Mouse (Mus musculus): Measurements from ENCODE around the gene Ntsr1. TPM values are rescaled to one million over a fixed set of nuclear protein-coding genes. Genes with fewer than 3 reads are reported as not detected.

The Ntsr1 gene
- polyA plus RNA-seq (2015; fragmentation: Nextera tagmentation; extraction: Ambion mirVana), result 13.2 and 13.4 TPM in 2 replicates

DNA sequence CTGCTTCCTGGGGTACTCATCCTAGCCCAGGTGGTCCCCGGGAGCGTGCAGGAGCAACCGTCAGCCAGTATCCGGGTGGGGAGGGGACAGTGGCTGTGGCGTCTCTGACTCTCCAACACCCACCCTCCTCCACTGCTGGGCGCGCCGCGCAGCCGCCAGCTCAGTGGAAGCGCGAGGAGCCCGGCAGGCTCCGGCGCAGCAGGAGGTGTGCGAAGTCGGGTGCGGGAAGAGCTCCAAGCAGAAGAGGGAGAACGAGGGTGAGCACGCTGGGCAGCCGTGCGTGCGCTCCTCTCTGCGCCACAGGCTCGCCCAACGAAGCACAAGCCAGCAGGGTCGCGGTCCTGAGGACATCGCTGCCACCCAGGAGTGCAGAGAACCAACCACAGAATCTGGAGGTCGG is at the start of gene Ntsr1:
Gene Ntsr1, plus strand, starts transcription at position 236 of the 400 bp plus-strand sequence.
- peak within 1 kb of the TSS; percentile 47 for H3K4me3 ChIP-seq (replicated peaks; ENCODE audit: low read length)
- H3K27ac ChIP-seq (ENCODE audit: low read length), result peak within 1 kb of the TSS; percentile 41; the same call in 1 of the 2 replicates
- 0% methylated on average over 29 of the region's 30 CpGs for WGBS
- peak; percentile 73 for ATAC-seq
- peak within 1 kb of the TSS; percentile 76 for H3K4me2 ChIP-seq (ENCODE audit: low read length)
- peaks cover 36% of the 10 kb centered on the region for H3K4me1 ChIP-seq (replicated peaks; ENCODE audit: control insufficient read depth, insufficient read depth, low read length)
- no peaks in the 10 kb centered on the region for H3K9me3 ChIP-seq (ENCODE audit: control insufficient read depth, low read length)
- H3K36me3 ChIP-seq (ENCODE audit: control insufficient read depth, insufficient read depth), result no peaks in the 10 kb centered on the region
- no peaks in the 10 kb centered on the region for H3K27me3 ChIP-seq (replicated peaks; ENCODE audit: control insufficient read depth, insufficient read depth, low read length)
- peak within 1 kb of the TSS; percentile 63 for H3K9ac ChIP-seq (replicated peaks; ENCODE audit: low read depth, low read length)

- no peak for ATAC-seq
- H3K27ac ChIP-seq (ENCODE audit: low read length), result no peak overlapping the region
- no peaks in the 10 kb centered on the region for H3K36me3 ChIP-seq (ENCODE audit: control insufficient read depth, insufficient read depth)
- 74% methylated on average over 5 of the region's 5 CpGs for WGBS
- no peaks in the 10 kb centered on the region for H3K9me3 ChIP-seq (ENCODE audit: control insufficient read depth, low read length)
- H3K4me3 ChIP-seq (replicated peaks; ENCODE audit: low read length), result no peak overlapping the region
- H3K9ac ChIP-seq (replicated peaks; ENCODE audit: low read depth, low read length), result no peak overlapping the region
- 0 out of 2 replicates have a peak, but pooled peaks cover 3% of the 10 kb centered on the region for H3K27me3 ChIP-seq (replicated peaks; ENCODE audit: control insufficient read depth, insufficient read depth, low read length)
- no peaks in the 10 kb centered on the region; the same call in 1 of the 2 replicates for H3K4me1 ChIP-seq (replicated peaks; ENCODE audit: control insufficient read depth, insufficient read depth, low read length)
- H3K4me2 ChIP-seq (ENCODE audit: low read length), result no peak overlapping the region
These were observed 49.2 kb upstream of the Ntsr1 start for GRCm38 (mm10) chr2:180450529-180450928.

GRCm38 (mm10) chr2:180455723-180456698 is 43.8 kb upstream of the Ntsr1 start, which contains the start of gene Slco4a1:
Gene Slco4a1, plus strand, starts transcription at chr2:180456245.
- Histone ChIP-seq H3K9me3 (ENCODE audit: control insufficient read depth, low read length) (no peaks in the 10 kb centered on the region), H3K4me1 (replicated peaks; ENCODE audit: control insufficient read depth, insufficient read depth, low read length) (peaks cover 18% of the 10 kb centered on the region), H3K27me3 (replicated peaks; ENCODE audit: control insufficient read depth, insufficient read depth, low read length) (peaks cover 7% of the 10 kb centered on the region; the same call in 1 of the 2 replicates), H3K36me3 (ENCODE audit: control insufficient read depth, insufficient read depth) (no peaks in the 10 kb centered on the region), H3K9ac (replicated peaks; ENCODE audit: low read depth, low read length) (peak within 1 kb of the TSS; percentile 58), H3K4me2 (ENCODE audit: low read length) (peak within 1 kb of the TSS; percentile 99), H3K4me3 (replicated peaks; ENCODE audit: low read length) (peak within 1 kb of the TSS; percentile 67), H3K27ac (ENCODE audit: low read length) (no peak within 1 kb of the TSS)
- WGBS, result 2% methylated on average over 65 of the region's 65 CpGs
- ATAC-seq, result peak; percentile 91

DNA sequence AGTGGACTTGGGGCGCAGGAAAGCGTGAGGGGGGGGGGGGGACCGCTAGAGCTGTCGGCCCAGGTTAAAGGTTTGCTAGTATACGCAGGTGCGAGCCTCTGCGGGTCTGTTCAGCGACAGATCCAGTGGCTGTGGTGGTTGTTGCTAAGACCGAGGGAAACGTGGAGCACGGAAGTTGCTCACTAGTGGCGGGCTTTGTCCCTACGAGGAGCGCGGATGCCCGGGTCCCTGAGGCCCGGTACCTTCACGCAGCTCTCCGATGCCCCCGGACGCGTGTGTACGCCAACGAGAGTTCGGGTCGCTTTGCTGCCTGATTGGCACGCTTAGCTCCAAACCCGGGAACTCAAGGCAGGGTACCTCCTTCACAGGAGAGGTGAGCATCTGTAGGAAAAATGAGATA is 43.1 kb upstream of the Ntsr1 start:
- WGBS, result under 1% methylated on average over 26 of the region's 28 CpGs
- ATAC-seq, result peak; percentile 50
- H3K9ac ChIP-seq (replicated peaks; ENCODE audit: low read depth, low read length), result peak overlapping the region; percentile 58
- H3K27me3 ChIP-seq (replicated peaks; ENCODE audit: control insufficient read depth, insufficient read depth, low read length), result peaks cover 7% of the 10 kb centered on the region; the same call in 1 of the 2 replicates
- H3K27ac ChIP-seq (ENCODE audit: low read length), result no peak overlapping the region
- H3K9me3 ChIP-seq (ENCODE audit: control insufficient read depth, low read length), result no peaks in the 10 kb centered on the region
- H3K36me3 ChIP-seq (ENCODE audit: control insufficient read depth, insufficient read depth), result no peaks in the 10 kb centered on the region
- H3K4me2 ChIP-seq (ENCODE audit: low read length), result peak overlapping the region; percentile 99
- peak overlapping the region; percentile 67 for H3K4me3 ChIP-seq (replicated peaks; ENCODE audit: low read length)
- peaks cover 18% of the 10 kb centered on the region for H3K4me1 ChIP-seq (replicated peaks; ENCODE audit: control insufficient read depth, insufficient read depth, low read length)

DNA sequence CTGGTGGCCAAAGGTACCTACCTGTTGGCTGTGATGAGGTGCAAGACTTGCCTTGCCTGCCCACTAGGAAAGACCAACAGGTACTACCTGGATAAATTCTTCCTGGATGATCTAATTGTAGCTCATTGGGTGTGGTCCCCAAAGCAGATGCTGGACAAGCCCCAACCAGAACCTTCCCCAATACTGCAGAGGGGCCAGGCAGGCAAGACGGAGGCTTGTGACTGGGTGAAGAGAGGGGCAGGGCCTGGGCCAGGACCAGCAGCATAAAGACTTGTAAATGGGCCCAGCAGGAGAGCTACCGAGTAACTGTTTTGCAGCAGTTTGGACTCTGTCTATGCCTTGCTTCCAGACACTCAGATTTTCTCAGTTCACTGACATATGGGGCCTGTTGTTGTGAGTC is 42.1 kb upstream of the Ntsr1 start:
- H3K4me2 ChIP-seq (ENCODE audit: low read length), result no peak overlapping the region
- peaks cover 18% of the 10 kb centered on the region for H3K4me1 ChIP-seq (replicated peaks; ENCODE audit: control insufficient read depth, insufficient read depth, low read length)
- no peak overlapping the region for H3K9ac ChIP-seq (replicated peaks; ENCODE audit: low read depth, low read length)
- no peak overlapping the region for H3K27ac ChIP-seq (ENCODE audit: low read length)
- no peaks in the 10 kb centered on the region for H3K36me3 ChIP-seq (ENCODE audit: control insufficient read depth, insufficient read depth)
- H3K4me3 ChIP-seq (replicated peaks; ENCODE audit: low read length), result no peak overlapping the region
- WGBS, result 49% methylated on average over 2 of the region's 2 CpGs
- H3K9me3 ChIP-seq (ENCODE audit: control insufficient read depth, low read length), result no peaks in the 10 kb centered on the region
- peaks cover 7% of the 10 kb centered on the region; the same call in 1 of the 2 replicates for H3K27me3 ChIP-seq (replicated peaks; ENCODE audit: control insufficient read depth, insufficient read depth, low read length)
- ATAC-seq, result no peak

DNA sequence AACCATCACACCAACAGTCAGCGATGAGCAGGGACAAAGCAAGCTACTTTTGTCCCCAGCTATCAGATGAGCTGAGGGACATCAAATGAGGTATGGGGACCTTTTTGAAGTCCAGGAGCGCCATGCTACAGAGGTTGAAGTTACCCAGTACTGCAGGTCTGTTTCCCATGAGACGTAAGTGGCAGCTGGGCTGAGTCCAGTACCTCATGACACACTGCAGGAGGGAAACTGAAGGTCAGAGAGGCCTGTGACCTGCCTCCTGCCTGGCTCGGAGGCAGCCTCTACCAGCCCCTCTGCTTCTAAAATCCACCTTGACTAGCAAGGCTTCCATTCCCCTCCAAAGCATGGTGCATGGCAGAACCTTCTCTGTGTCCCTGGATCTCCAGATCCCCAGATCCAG is 40.3 kb upstream of the Ntsr1 start:
- no peaks in the 10 kb centered on the region for H3K9me3 ChIP-seq (ENCODE audit: control insufficient read depth, low read length)
- 91% methylated on average over 4 of the region's 4 CpGs for WGBS
- H3K27ac ChIP-seq (ENCODE audit: low read length), result no peak overlapping the region
- peaks cover 18% of the 10 kb centered on the region for H3K4me1 ChIP-seq (replicated peaks; ENCODE audit: control insufficient read depth, insufficient read depth, low read length)
- H3K36me3 ChIP-seq (ENCODE audit: control insufficient read depth, insufficient read depth), result no peaks in the 10 kb centered on the region
- no peak overlapping the region for H3K4me3 ChIP-seq (replicated peaks; ENCODE audit: low read length)
- peaks cover 6% of the 10 kb centered on the region; the same call in 1 of the 2 replicates for H3K27me3 ChIP-seq (replicated peaks; ENCODE audit: control insufficient read depth, insufficient read depth, low read length)
- H3K9ac ChIP-seq (replicated peaks; ENCODE audit: low read depth, low read length), result no peak overlapping the region
- no peak overlapping the region for H3K4me2 ChIP-seq (ENCODE audit: low read length)
- no peak for ATAC-seq

DNA sequence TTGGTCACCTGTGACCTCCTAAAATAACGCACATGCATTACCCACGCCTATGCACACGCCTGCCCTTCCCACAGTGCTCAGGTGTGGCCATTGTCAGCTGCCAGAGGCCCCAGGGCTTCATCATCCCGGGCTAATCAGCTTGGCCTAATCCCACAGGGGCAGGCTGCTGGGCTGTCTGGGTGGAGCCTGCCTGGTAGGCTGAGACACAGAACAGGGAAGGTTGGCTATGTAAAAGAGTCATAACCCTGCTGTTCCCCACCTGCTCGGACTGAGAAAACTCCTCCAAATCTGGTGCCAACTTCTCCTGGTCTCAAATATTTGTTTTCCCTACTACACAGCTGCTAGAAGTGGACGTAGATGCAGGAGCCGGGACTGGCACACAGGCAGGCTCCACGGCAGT is 39.0 kb upstream of the Ntsr1 start:
- no peak for ATAC-seq
- no peak overlapping the region for H3K27ac ChIP-seq (ENCODE audit: low read length)
- WGBS, result 53% methylated on average over 8 of the region's 8 CpGs

GRCm38 (mm10) chr2:180462593-180462992 is 37.2 kb upstream of the Ntsr1 start:
- Histone ChIP-seq H3K9ac (replicated peaks; ENCODE audit: low read depth, low read length) (no peak overlapping the region), H3K9me3 (ENCODE audit: control insufficient read depth, low read length) (no peaks in the 10 kb centered on the region), H3K4me3 (replicated peaks; ENCODE audit: low read length) (no peak overlapping the region), H3K27ac (ENCODE audit: low read length) (no peak overlapping the region), H3K4me2 (ENCODE audit: low read length) (no peak overlapping the region), H3K4me1 (replicated peaks; ENCODE audit: control insufficient read depth, insufficient read depth, low read length) (no peaks in the 10 kb centered on the region), H3K36me3 (ENCODE audit: control insufficient read depth, insufficient read depth) (no peaks in the 10 kb centered on the region), H3K27me3 (replicated peaks; ENCODE audit: control insufficient read depth, insufficient read depth, low read length) (peaks cover 2% of the 10 kb centered on the region; the same call in 1 of the 2 replicates)
- 88% methylated on average over 8 of the region's 8 CpGs for WGBS
- no peak for ATAC-seq

More for the DNA sequence above, 39.0 kb upstream of the Ntsr1 start:
- Histone ChIP-seq H3K4me3 (replicated peaks; ENCODE audit: low read length) (no peak overlapping the region), H3K27me3 (replicated peaks; ENCODE audit: control insufficient read depth, insufficient read depth, low read length) (peaks cover 3% of the 10 kb centered on the region; the same call in 1 of the 2 replicates), H3K9me3 (ENCODE audit: control insufficient read depth, low read length) (no peaks in the 10 kb centered on the region), H3K4me2 (ENCODE audit: low read length) (no peak overlapping the region), H3K4me1 (replicated peaks; ENCODE audit: control insufficient read depth, insufficient read depth, low read length) (peaks cover 16% of the 10 kb centered on the region), H3K36me3 (ENCODE audit: control insufficient read depth, insufficient read depth) (no peaks in the 10 kb centered on the region), H3K9ac (replicated peaks; ENCODE audit: low read depth, low read length) (no peak overlapping the region)

- Histone ChIP-seq H3K4me1 (replicated peaks; ENCODE audit: control insufficient read depth, insufficient read depth, low read length) (no peaks in the 10 kb centered on the region), H3K9me3 (ENCODE audit: control insufficient read depth, low read length) (no peaks in the 10 kb centered on the region), H3K9ac (replicated peaks; ENCODE audit: low read depth, low read length) (no peak overlapping the region), H3K4me2 (ENCODE audit: low read length) (no peak overlapping the region), H3K27ac (ENCODE audit: low read length) (no peak overlapping the region), H3K36me3 (ENCODE audit: control insufficient read depth, insufficient read depth) (no peaks in the 10 kb centered on the region), H3K27me3 (replicated peaks; ENCODE audit: control insufficient read depth, insufficient read depth, low read length) (no peaks in the 10 kb centered on the region), H3K4me3 (replicated peaks; ENCODE audit: low read length) (no peak overlapping the region)
- WGBS, result 80% methylated on average over 7 of the region's 7 CpGs
- no peak for ATAC-seq
These were observed 33.3 kb upstream of the Ntsr1 start for GRCm38 (mm10) chr2:180466505-180466904.

All from forebrain, embryonic 16.5 days (tissue).